Mouse (Mus musculus): ENCODE data around the gene Smr2. TPM values are rescaled to one million over a fixed set of nuclear protein-coding genes. Genes with fewer than 3 reads are reported as not detected.
"Not testable (repeated sequence)": the region's sequence is repeated elsewhere in the genome, so short reads cannot be mapped to it uniquely, and the experiment has no call there.

Smr2 gene
- total RNA-seq (2022), result not detected

- not testable (repeated sequence) for DNase-seq
Measured at GRCm38 (mm10) chr5:88086256-88086655, at the start of gene Smr2. TSS of gene Smr2 (plus strand) at chr5:88086556.

GRCm38 (mm10) chr5:88111430-88111829 is 25.1 kb downstream of the Smr2 start, which contains the start of gene Gm11116:
TSS of gene Gm11116 (minus strand) at chr5:88111530.
- DNase-seq, result no peak

- DNase-seq, result no peak
Measured at GRCm38 (mm10) chr5:88153999-88154398, 67.6 kb downstream of the Smr2 start, which contains the start of gene Gm11115. TSS of gene Gm11115 (minus strand) at chr5:88154099.

Other genes with a start within 250 kb of the Smr2 start
- gene Odam, start 201.5 kb upstream of the Smr2 start, total RNA-seq (2022), result not detected
- not detected for gene Csn3, start 161.0 kb upstream of the Smr2 start, total RNA-seq (2022)
- not detected for gene 2310003L06Rik, start 117.1 kb upstream of the Smr2 start, total RNA-seq (2022)
- not detected for gene Gm28434, start 117.0 kb upstream of the Smr2 start, total RNA-seq (2022)
- not detected for gene Cabs1, start 107.1 kb upstream of the Smr2 start, total RNA-seq (2022)
- not detected for gene Smr3a, start 84.0 kb upstream of the Smr2 start, total RNA-seq (2022)
- gene Gm11116, start 25.0 kb downstream of the Smr2 start, total RNA-seq (2022), result not detected
- not detected for gene Gm11115, start 67.5 kb downstream of the Smr2 start, total RNA-seq (2022)
- not detected for gene Gm7714, start 182.4 kb downstream of the Smr2 start, total RNA-seq (2022)
- not detected for gene Prol1, start 230.8 kb downstream of the Smr2 start, total RNA-seq (2022)

Measured in adrenal gland, adult 8-10 months (tissue).